Comparison of ENCODE assay signal across 12 mouse cellular contexts in genomic region chr9:83582748-83583147, GRCm38 (mm10).
"Had no signal": no experiment of that assay in that cellular context is flagged by ENCODE, and none has a peak within 500 bp of the region (broad histone marks: within the 10 kb centered on the region; RNA-seq: fewer than 3 reads in every experiment).

No protein-coding gene starts in this region.

- ATAC-seq: intestine, postnatal 0 days had no signal

- H3K4me1 ChIP-seq: liver, embryonic 13.5 days; lung, embryonic 15.5 days had no signal

- H3K9me3 ChIP-seq: liver, embryonic 13.5 days; lung, embryonic 15.5 days had no signal

- H3K4me3 ChIP-seq: left cerebral cortex, adult 2 months; liver, embryonic 13.5 days; lung, embryonic 15.5 days had no signal

- H3K27ac ChIP-seq: left cerebral cortex, adult 2 months; liver, embryonic 13.5 days; lung, embryonic 15.5 days; macrophage had no signal

- H3K9ac ChIP-seq: liver, embryonic 13.5 days; lung, embryonic 15.5 days had no signal

- H3K4me2 ChIP-seq: liver, embryonic 13.5 days; lung, embryonic 15.5 days; midbrain, embryonic 11.5 days had no signal

- H3K27me3 ChIP-seq: liver, embryonic 13.5 days; lung, embryonic 15.5 days had no signal

- DNase-seq: kidney, adult 9 months; kidney, postnatal 25 days; layer of hippocampus, postnatal 36 days; liver, embryonic 13.5 days; midbrain, embryonic 14.5 days; thymus, adult 18-20 months; thymus, postnatal 36 days had no signal
